Mouse (Mus musculus) brain, embryonic 14.5 days (tissue): ENCODE data around the gene Ndufb6.

Experiments used
- CTCF ChIP-seq: fragments of 200-500 bp; IDR thresholded peaks from 2 replicates; pipeline ENCODE4 v1.5.1; 2012; ENCODE audit warnings: inconsistent platforms, mild to moderate bottlenecking, moderate library complexity, borderline replicate concordance; ENCODE audit not compliant: insufficient read depth, insufficient read length; ENCODE audit errors: extremely low read depth
- POLR2A ChIP-seq: fragments of 200-500 bp; IDR thresholded peaks from 2 replicates; pipeline ENCODE4 v1.6.1; 2012; ENCODE audit warnings: mild to moderate bottlenecking, inconsistent platforms, borderline replicate concordance; ENCODE audit not compliant: poor library complexity, insufficient read depth, insufficient read length, severe bottlenecking; ENCODE audit errors: extremely low read depth

- no peak for TF ChIP-seq CTCF
- TF ChIP-seq POLR2A, result no peak
Observed at GRCm38 (mm10) chr4:40268835-40269234, 10.4 kb downstream of the Ndufb6 start.
